Mouse (Mus musculus) macrophage (primary cell): ENCODE results near the gene Scgb2b17. TPM values are rescaled to one million over a fixed set of nuclear protein-coding genes. Genes with fewer than 3 reads are reported as not detected.
"Not testable (repeated sequence)": the region's sequence is repeated elsewhere in the genome, so short reads cannot be mapped to it uniquely, and the experiment has no call there.

Experiments used
- H3K27ac ChIP-seq: fragments of 350-480 bp; formaldehyde crosslinking; 2 replicates; pipeline ENCODE4 v1.9.0; 2021
- H3K36me3 ChIP-seq: fragments of 350-480 bp; formaldehyde crosslinking; 2 replicates; pipeline ENCODE4 v1.9.0; 2021; ENCODE audit errors: inconsistent target
- H3K4me3 ChIP-seq: fragments of 350-480 bp; formaldehyde crosslinking; 2 replicates; pipeline ENCODE4 v1.9.0; 2021; ENCODE audit errors: inconsistent target
- H3K79me2 ChIP-seq: fragments of 350-480 bp; formaldehyde crosslinking; 2 replicates; pipeline ENCODE4 v1.9.0; 2021; ENCODE audit errors: inconsistent target
- polyA plus RNA-seq: library from polyadenylated mRNA; stranded (reverse); fragments of 250-400 nt; gene quantifications from 3 replicates; pipeline ENCODE4 v1.2.4, GENCODE M21; 2018; ENCODE audit warnings: inconsistent platforms
- total RNA-seq, 78 experiments: library from RNA; depleted of rRNA; stranded (reverse); fragments of 250-400 nt; gene quantifications; 1 replicate in 9 of 78; 2 replicates in 24 of 78; 3 replicates in 43 of 78; 4 replicates in 2 of 78; pipeline ENCODE4 v1.2.4; 2018; ENCODE audit warnings: inconsistent platforms in 56 of 78

Scgb2b17 gene
- total RNA-seq (2018; cell fraction: chromatin; rRNA removed), result not detected
- not detected for total RNA-seq (2018; cell fraction: cytosol; rRNA removed)
- total RNA-seq (2018; cell fraction: nucleus; rRNA removed), result not detected
- polyA plus RNA-seq, result not detected in 3 replicates

GRCm38 (mm10) chr7:33056461-33056860, at the start of gene Scgb2b17:
Gene Scgb2b17 (minus strand): TSS chr7:33056561.
- not testable (repeated sequence) for H3K4me3 ChIP-seq, H3K27ac ChIP-seq, H3K79me2 ChIP-seq, H3K36me3 ChIP-seq

GRCm38 (mm10) chr7:33063149-33063548, 6.8 kb upstream of the Scgb2b17 start, which contains the start of gene Scgb1b17:
Gene Scgb1b17 (plus strand): TSS chr7:33063449.
- not testable (repeated sequence) for H3K27ac ChIP-seq, H3K4me3 ChIP-seq, H3K79me2 ChIP-seq, H3K36me3 ChIP-seq

Other genes starting within 250 kb of the Scgb2b17 start
- not detected in 3 replicates for gene Scgb2b15, start 226.9 kb downstream of the Scgb2b17 start, polyA plus RNA-seq
- gene Scgb1b15, start 220.0 kb downstream of the Scgb2b17 start, polyA plus RNA-seq, result not detected in 3 replicates
- not detected in 3 replicates for gene Scgb1b17, start 6.9 kb upstream of the Scgb2b17 start, polyA plus RNA-seq
- not detected in 3 replicates for gene Scgb2b18, start 117.3 kb upstream of the Scgb2b17 start, polyA plus RNA-seq
- not detected in 3 replicates for gene Scgb1b18, start 129.0 kb upstream of the Scgb2b17 start, polyA plus RNA-seq
- gene Scgb2b19, start 223.8 kb upstream of the Scgb2b17 start, polyA plus RNA-seq, result not detected in 3 replicates
- gene Scgb1b19, start 230.7 kb upstream of the Scgb2b17 start, polyA plus RNA-seq, result not detected in 3 replicates